Mouse (Mus musculus) 416B (cell line): ENCODE measurements around the gene Angptl8.

Experiments
- DNase-seq: peaks from one replicate; pipeline ENCODE4 v3.0.0; 2011; ENCODE audit warnings: low read depth

Gene Angptl8

GRCm38 (mm10) chr9:21816716-21817305 is 18.5 kb upstream of the Angptl8 start:
- DNase-seq = peak; percentile 82

GRCm38 (mm10) chr9:21818125-21818524 is 17.2 kb upstream of the Angptl8 start:
- DNase-seq = no peak

GRCm38 (mm10) chr9:21818561-21818960 is 16.7 kb upstream of the Angptl8 start:
- no peak for DNase-seq

- no peak for DNase-seq
Observed at GRCm38 (mm10) chr9:21819181-21819729, 16.1 kb upstream of the Angptl8 start.

GRCm38 (mm10) chr9:21820183-21820582 is 15.1 kb upstream of the Angptl8 start:
- no peak for DNase-seq

GRCm38 (mm10) chr9:21822686-21823085 is 12.6 kb upstream of the Angptl8 start:
- DNase-seq = no peak

GRCm38 (mm10) chr9:21823957-21824356 is 11.4 kb upstream of the Angptl8 start:
- DNase-seq = no peak

- DNase-seq = no peak
Observed at GRCm38 (mm10) chr9:21824366-21824765, 10.9 kb upstream of the Angptl8 start.

GRCm38 (mm10) chr9:21829834-21830460 is 5.4 kb upstream of the Angptl8 start:
- DNase-seq = no peak

GRCm38 (mm10) chr9:21830461-21830850 is 4.9 kb upstream of the Angptl8 start:
- no peak for DNase-seq

- no peak for DNase-seq
Observed at GRCm38 (mm10) chr9:21830936-21831335, 4.4 kb upstream of the Angptl8 start.

GRCm38 (mm10) chr9:21831558-21832240 is 3.6 kb upstream of the Angptl8 start:
- DNase-seq = no peak

GRCm38 (mm10) chr9:21837690-21838089 is 2.4 kb downstream of the Angptl8 start:
- DNase-seq = no peak

GRCm38 (mm10) chr9:21840115-21840787 is 4.9 kb downstream of the Angptl8 start:
- DNase-seq = peak; percentile 57

- no peak for DNase-seq
Observed at GRCm38 (mm10) chr9:21841340-21841739, 6.0 kb downstream of the Angptl8 start.

GRCm38 (mm10) chr9:21842391-21842790 is 7.1 kb downstream of the Angptl8 start:
- no peak for DNase-seq

- DNase-seq = no peak
Observed at GRCm38 (mm10) chr9:21843086-21843485, 7.8 kb downstream of the Angptl8 start.

GRCm38 (mm10) chr9:21845381-21846080 is 10.2 kb downstream of the Angptl8 start:
- no peak for DNase-seq

GRCm38 (mm10) chr9:21846755-21847341 is 11.5 kb downstream of the Angptl8 start:
- DNase-seq = no peak

GRCm38 (mm10) chr9:21847425-21847824 is 12.1 kb downstream of the Angptl8 start:
- no peak for DNase-seq

GRCm38 (mm10) chr9:21847926-21848325 is 12.6 kb downstream of the Angptl8 start:
- DNase-seq = no peak
